Mouse (Mus musculus): Measurements from ENCODE around the gene Nxpe2.

The Nxpe2 gene

DNA sequence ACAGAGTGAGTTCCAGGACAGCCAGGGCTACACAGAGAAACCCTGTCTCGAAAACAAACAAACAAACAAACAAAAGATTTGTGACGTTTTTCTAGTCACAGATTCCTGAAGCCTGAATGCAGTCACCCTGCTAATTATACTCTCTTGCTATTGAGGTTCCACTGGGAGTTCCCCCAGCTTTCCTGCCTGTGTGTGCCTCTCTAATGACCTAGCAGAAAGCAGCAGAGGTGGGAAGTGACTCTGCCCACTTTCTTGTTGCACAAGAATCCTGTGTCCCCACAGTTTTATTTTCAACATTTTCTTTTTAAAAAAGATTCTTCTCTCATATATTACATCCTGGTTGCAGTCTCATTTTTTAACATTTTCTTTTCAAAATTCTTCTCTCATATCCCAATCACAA is 58.5 kb downstream of the Nxpe2 start:
- DNase-seq: no peak

DNA sequence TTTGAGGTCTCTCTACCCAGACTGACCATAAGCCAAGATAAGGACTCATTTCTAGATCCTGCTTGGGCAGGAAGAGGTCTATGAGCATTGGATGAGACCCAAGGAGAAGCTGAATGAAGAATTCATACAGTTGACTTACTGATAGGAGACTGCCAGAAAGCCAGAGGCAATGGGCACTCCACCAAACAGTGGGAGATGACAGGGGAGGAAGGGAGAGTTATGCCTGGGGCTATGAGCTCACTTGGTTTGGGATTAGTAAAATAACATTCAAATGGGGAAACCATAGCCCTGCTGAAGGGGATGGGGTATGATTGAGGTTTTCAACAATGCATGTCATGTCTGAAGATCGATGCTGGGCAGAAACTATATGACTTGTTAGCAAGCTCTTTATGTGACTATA is 63.0 kb downstream of the Nxpe2 start:
- DNase-seq: no peak

DNA sequence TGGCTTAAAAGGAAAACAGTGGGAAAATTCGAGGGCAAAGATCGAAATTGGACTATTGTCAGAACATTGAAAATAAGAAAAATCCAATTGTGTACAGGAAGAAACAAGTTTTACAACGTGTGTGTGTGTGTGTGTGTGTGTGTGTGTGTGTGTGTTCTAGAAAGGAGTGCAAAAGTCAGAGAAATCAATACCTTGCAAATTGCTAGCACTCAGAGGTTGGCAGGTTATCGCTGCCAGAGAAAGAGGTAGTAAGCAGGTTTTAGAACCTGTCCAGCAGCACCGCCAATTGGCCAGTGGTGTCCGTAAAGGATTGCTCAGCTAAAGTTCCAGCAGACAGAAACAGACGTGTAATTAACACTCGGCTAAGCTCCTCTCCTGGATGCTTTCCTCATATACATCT is 69.0 kb downstream of the Nxpe2 start:
- DNase-seq: no peak

DNA sequence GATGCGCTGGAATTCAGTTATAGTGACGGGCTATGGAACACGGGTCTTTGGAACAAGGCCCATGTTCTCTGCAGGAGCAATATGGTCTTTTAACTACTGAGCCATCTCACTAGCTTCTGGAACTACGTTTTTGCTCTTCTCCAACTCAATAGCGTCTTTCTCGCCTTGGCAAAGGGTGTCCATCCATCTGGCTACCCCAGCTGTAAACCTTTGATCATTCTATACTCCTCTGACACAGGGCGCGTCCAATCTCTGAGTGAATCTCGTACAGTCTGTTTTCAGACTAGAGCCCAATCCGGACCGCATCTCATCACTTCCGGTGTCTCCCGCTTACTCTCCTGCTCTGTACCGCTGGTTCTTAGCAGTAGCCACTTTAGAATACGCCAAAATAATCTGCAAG is 76.4 kb downstream of the Nxpe2 start:
- DNase-seq: no peak
